Mouse (Mus musculus) adrenal gland, postnatal 0 days (tissue): ENCODE data around the gene Zkscan7. TPM values are rescaled to one million over a fixed set of nuclear protein-coding genes. Genes with fewer than 3 reads are reported as not detected.

Experiments used
- polyA plus RNA-seq: library from polyadenylated mRNA; unstranded; fragments of >200 nt; fragmentation: Nextera tagmentation; extraction: Ambion mirVana; gene quantifications from 2 replicates; pipeline ENCODE4 v1.2.1, GENCODE M21; 2015

The Zkscan7 gene
- 3.0 and 3.9 TPM in 2 replicates for polyA plus RNA-seq

GRCm38 (mm10) chr9:122885385-122885784 is at the start of gene Zkscan7:
TSS of gene Zkscan7 (plus strand) at chr9:122885685.

GRCm38 (mm10) chr9:122843760-122844159 is 41.7 kb upstream of the Zkscan7 start, which contains the start of gene Gm35549:
TSS of gene Gm35549 (minus strand) at chr9:122844035.

GRCm38 (mm10) chr9:122865697-122866166 is 19.8 kb upstream of the Zkscan7 start, which contains the start of gene Zfp445:
TSS of gene Zfp445 (minus strand) at chr9:122866006.

GRCm38 (mm10) chr9:122922936-122923381 is 37.5 kb downstream of the Zkscan7 start, which contains the start of gene Zfp105:
TSS of gene Zfp105 (plus strand) at chr9:122923072.

Other genes with a start within 250 kb of the Zkscan7 start
- 0.03 and 0.05 TPM in 2 replicates for gene Topaz1, start 138.3 kb upstream of the Zkscan7 start, polyA plus RNA-seq
- gene Tcaim, start 80.1 kb upstream of the Zkscan7 start, polyA plus RNA-seq, result 7.0 and 9.1 TPM in 2 replicates
- gene Gm35549, start 41.6 kb upstream of the Zkscan7 start, polyA plus RNA-seq, result 0.47 TPM in 1 of 2 replicates, not detected in the other
- gene Zfp445, start 19.7 kb upstream of the Zkscan7 start, polyA plus RNA-seq, result 18.7 and 29.7 TPM in 2 replicates
- 9.1 TPM in 2 replicates for gene Zfp105, start 37.4 kb downstream of the Zkscan7 start, polyA plus RNA-seq
- 53.2 and 60.2 TPM in 2 replicates for gene 1110059G10Rik, start 65.3 kb downstream of the Zkscan7 start, polyA plus RNA-seq
- 7.9 and 11.4 TPM in 2 replicates for gene Kif15, start 65.4 kb downstream of the Zkscan7 start, polyA plus RNA-seq
- gene Tmem42, start 135.6 kb downstream of the Zkscan7 start, polyA plus RNA-seq, result 43.7 and 50.4 TPM in 2 replicates
- 0.49 and 0.90 TPM in 2 replicates for gene Tgm4, start 149.0 kb downstream of the Zkscan7 start, polyA plus RNA-seq
- gene Zdhhc3, start 227.5 kb downstream of the Zkscan7 start, polyA plus RNA-seq, result 39.8 and 66.9 TPM in 2 replicates
- 83.0 and 93.8 TPM in 2 replicates for gene Exosc7, start 227.5 kb downstream of the Zkscan7 start, polyA plus RNA-seq